Mouse (Mus musculus): ENCODE measurements around the gene Cntln.
A peak's percentile ranks its signal among the peaks of the same experiment; 100 is the strongest.

Cntln gene

GRCm38 (mm10) chr4:85059598-85059997 lies 175.5 kb downstream of the Cntln start:
- no peak for DNase-seq

GRCm38 (mm10) chr4:85061676-85062075 lies 177.6 kb downstream of the Cntln start:
- DNase-seq, result no peak

GRCm38 (mm10) chr4:85096033-85096432 lies 211.9 kb downstream of the Cntln start:
- no peak for DNase-seq

- peak; percentile 57 for DNase-seq
Observed at GRCm38 (mm10) chr4:85096682-85097081, 212.6 kb downstream of the Cntln start.

GRCm38 (mm10) chr4:85102168-85102567 lies 218.1 kb downstream of the Cntln start:
- no peak for DNase-seq

GRCm38 (mm10) chr4:85106416-85106815 lies 222.3 kb downstream of the Cntln start:
- no peak for DNase-seq

- no peak for DNase-seq
Observed at GRCm38 (mm10) chr4:85106961-85107360, 222.9 kb downstream of the Cntln start.

GRCm38 (mm10) chr4:85120271-85120670 lies 236.2 kb downstream of the Cntln start:
- no peak for DNase-seq

- no peak for DNase-seq
Observed at GRCm38 (mm10) chr4:85149726-85150125, 265.6 kb downstream of the Cntln start.

- DNase-seq, result no peak
Observed at GRCm38 (mm10) chr4:85151881-85152280, 267.8 kb downstream of the Cntln start.

- DNase-seq, result no peak
Observed at GRCm38 (mm10) chr4:85154361-85154760, 270.3 kb downstream of the Cntln start.

- no peak for DNase-seq
Observed at GRCm38 (mm10) chr4:85161156-85161555, 277.0 kb downstream of the Cntln start.

GRCm38 (mm10) chr4:85162468-85163312 lies 278.6 kb downstream of the Cntln start:
- DNase-seq, result peak; percentile 20

GRCm38 (mm10) chr4:85163313-85163615 lies 279.2 kb downstream of the Cntln start:
- DNase-seq, result no peak

GRCm38 (mm10) chr4:85168001-85168400 lies 283.9 kb downstream of the Cntln start:
- no peak for DNase-seq

GRCm38 (mm10) chr4:85175466-85175865 lies 291.4 kb downstream of the Cntln start:
- DNase-seq, result no peak

- no peak for DNase-seq
Observed at GRCm38 (mm10) chr4:85178394-85179051, 294.4 kb downstream of the Cntln start.
